ENCODE assay signal across 20 mouse cellular contexts in genomic region chr9:94606422-94606821, GRCm38 (mm10).
A peak's percentile ranks its signal among the peaks of the same experiment; 100 is the strongest.
DNase-seq lines count a peak whose midpoint lies in the region; ATAC-seq lines count a peak whose summit lies in the region.
"Had no signal": no experiment of that assay in that cellular context is flagged by ENCODE, and none has a peak within 500 bp of the region (broad histone marks: within the 10 kb centered on the region; RNA-seq: fewer than 3 reads in every experiment).

No protein-coding gene starts in this region.

- H3K4me1 ChIP-seq in intestine, embryonic 16.5 days (ENCODE audit: control insufficient read depth, insufficient read depth, low read length) = no peaks in the 10 kb centered on the region
- H3K4me1 ChIP-seq: embryonic facial prominence, embryonic 12.5 days; heart, embryonic 10.5 days; neural tube, embryonic 12.5 days had no signal

- no peaks in the 10 kb centered on the region for H3K27me3 ChIP-seq in intestine, embryonic 16.5 days (replicated peaks; ENCODE audit: control insufficient read depth, insufficient read depth, low read length)
- H3K27me3 ChIP-seq: embryonic facial prominence, embryonic 12.5 days; hindbrain, embryonic 12.5 days; neural tube, embryonic 12.5 days had no signal

- no peak overlapping the region for H3K9ac ChIP-seq in intestine, embryonic 16.5 days (ENCODE audit: low read depth, low read length)
- H3K9ac ChIP-seq: embryonic facial prominence, embryonic 12.5 days; hindbrain, embryonic 12.5 days; neural tube, embryonic 12.5 days had no signal

- H3K4me2 ChIP-seq in intestine, embryonic 16.5 days (ENCODE audit: low read depth, low read length) = no peak overlapping the region
- H3K4me2 ChIP-seq: embryonic facial prominence, embryonic 12.5 days; hindbrain, embryonic 12.5 days; neural tube, embryonic 12.5 days had no signal

- H3K27ac ChIP-seq in intestine, embryonic 16.5 days (ENCODE audit: low read length) = no peak overlapping the region
- H3K27ac ChIP-seq: embryonic facial prominence, embryonic 12.5 days; heart, embryonic 10.5 days; hindbrain, embryonic 12.5 days; left cerebral cortex, adult 2 months; neural tube, embryonic 12.5 days had no signal

- H3K36me3 ChIP-seq in intestine, embryonic 16.5 days (ENCODE audit: control insufficient read depth, insufficient read depth, low read length) = no peaks in the 10 kb centered on the region
- H3K36me3 ChIP-seq: embryonic facial prominence, embryonic 12.5 days; heart, embryonic 10.5 days; hindbrain, embryonic 12.5 days; neural tube, embryonic 12.5 days had no signal

- no peaks in the 10 kb centered on the region for H3K9me3 ChIP-seq in intestine, embryonic 16.5 days (ENCODE audit: control insufficient read depth, low read length)
- H3K9me3 ChIP-seq: embryonic facial prominence, embryonic 12.5 days; heart, embryonic 10.5 days; hindbrain, embryonic 12.5 days; neural tube, embryonic 12.5 days had no signal

- peak; percentile 19 to 36 for DNase-seq in cerebellum, postnatal 10 days
- DNase-seq in cerebellum, adult 8-10 months = no peak
- DNase-seq in kidney, adult 8-10 months = peak; percentile 4 to 13
- DNase-seq in kidney, adult 18-20 months = no peak
- DNase-seq in brain, adult 2 months (ENCODE audit: low read depth, low spot score) = peak; percentile 40
- no peak for DNase-seq in left cerebral cortex, adult 9 months (ENCODE audit: low spot score in 2 of 2)
- no peak for DNase-seq in layer of hippocampus, postnatal 14 days (ENCODE audit: low spot score in 2 of 2)
- DNase-seq: B cell, adult 2 months; cerebellum, adult 9-10 months; gastrocnemius, postnatal 10 days; heart, postnatal 10 days; lung, adult 18-20 months; right cerebral cortex, postnatal 25 days; thymus, postnatal 14 days had no signal

- WGBS in intestine, embryonic 16.5 days = 69% methylated on average over 2 of the region's 2 CpGs

- peak; percentile 94 for ATAC-seq in intestine, embryonic 16.5 days

- H3K4me3 ChIP-seq in intestine, embryonic 16.5 days (ENCODE audit: low read length) = no peak overlapping the region
- H3K4me3 ChIP-seq: embryonic facial prominence, embryonic 12.5 days; heart, embryonic 10.5 days; hindbrain, embryonic 12.5 days; left cerebral cortex, adult 2 months; neural tube, embryonic 12.5 days had no signal

Comparison
In these comparisons a context has a peak if more than half of its experiments do, and no peak if none do; other contexts are left out.
1. DNase-seq: peak in cerebellum, postnatal 10 days (2 of 2), kidney, adult 8-10 months (2 of 2) and brain, adult 2 months (single experiment); none in cerebellum, adult 8-10 months (single experiment), kidney, adult 18-20 months (single experiment), left cerebral cortex, adult 9 months (0 of 2) and layer of hippocampus, postnatal 14 days (0 of 2).